Mouse (Mus musculus) liver, embryonic 14.5 days (tissue): Measurements from ENCODE around the gene Sox6.

ENCODE experiments used
- CTCF ChIP-seq: IDR thresholded peaks from 2 replicates; pipeline ENCODE4 v1.5.1; 2016; ENCODE audit warnings: antibody characterized with exemption, low read depth, control low read depth
- EP300 ChIP-seq: IDR thresholded peaks from 2 replicates; pipeline ENCODE4 v1.6.1; 2016; ENCODE audit warnings: antibody characterized with exemption, low read depth

DNA sequence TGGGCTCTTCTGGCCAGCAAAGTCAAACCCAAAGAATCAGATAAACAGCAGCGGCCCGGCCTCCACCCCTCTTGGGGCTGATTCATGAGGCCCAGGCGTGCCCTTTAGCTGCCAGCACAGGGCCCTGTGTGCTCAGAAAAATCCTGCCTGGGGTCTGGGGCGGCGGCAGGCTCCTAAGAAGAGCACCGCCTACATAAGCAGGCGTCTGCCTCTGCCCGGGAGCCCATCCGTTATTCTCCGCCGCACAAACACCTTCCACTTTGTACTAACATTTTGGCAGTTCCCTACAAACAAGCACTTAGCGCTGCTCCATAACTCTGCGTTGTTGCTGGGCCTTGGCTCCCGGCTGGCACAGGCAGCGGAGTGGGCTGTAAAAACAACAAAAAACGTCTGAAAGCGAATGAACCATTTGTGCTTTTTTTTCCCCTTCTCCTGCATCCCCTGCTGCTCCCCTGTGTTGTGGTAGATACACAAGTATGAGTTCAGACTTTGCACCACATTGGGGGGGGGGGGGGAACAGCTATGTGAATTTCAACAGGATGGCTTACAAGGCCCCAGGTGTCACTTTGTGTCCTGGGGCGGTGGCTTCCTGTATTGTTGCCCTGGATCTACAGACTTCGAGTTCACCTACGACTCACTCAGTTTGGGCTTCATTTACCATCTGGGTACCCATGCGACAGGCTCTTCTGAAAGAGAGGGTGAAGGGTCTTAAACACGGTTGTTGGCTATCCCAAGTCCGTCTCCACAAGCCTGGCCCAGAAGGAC lies 588.0 kb downstream of the Sox6 start:
- TF ChIP-seq EP300 (no peak), CTCF (no peak)
